ENCODE assay signal across 8 mouse cellular contexts in genomic region chr2:13384775-13385541, GRCm38 (mm10).
DNase-seq lines count a peak whose midpoint lies in the region; ATAC-seq and TF ChIP-seq lines count a peak whose summit lies in the region.

No protein-coding gene starts in this region.

- peak overlapping the region; percentile 66 for H3K27ac ChIP-seq in MEL (ENCODE audit: control insufficient read depth, low read depth, low read length)
- H3K27ac ChIP-seq in heart, embryonic 12.5 days (ENCODE audit: poor library complexity, severe bottlenecking), result peak overlapping the region; percentile 95

- H3K9me3 ChIP-seq in MEL (replicated peaks; ENCODE audit: insufficient read depth, low read length), result no peaks in the 10 kb centered on the region
- H3K9me3 ChIP-seq in heart, embryonic 12.5 days (replicated peaks), result no peaks in the 10 kb centered on the region

- TF ChIP-seq POLR2A in MEL (IDR thresholded peaks at IDR 0.05; ENCODE audit: control insufficient read depth in 1 of 2, insufficient read depth in 1 of 2, low read depth in 1 of 2, low read length in 2 of 2, poor library complexity in 1 of 2), result no peak

- H3K79me2 ChIP-seq in MEL (ENCODE audit: control insufficient read depth, insufficient read depth, low read length, poor library complexity), result no peaks in the 10 kb centered on the region

- peak overlapping the region; percentile 32 for H3K9ac ChIP-seq in MEL (ENCODE audit: control insufficient read depth, low read depth, low read length, poor library complexity, severe bottlenecking)
- H3K9ac ChIP-seq in heart, embryonic 12.5 days, result peak overlapping the region; percentile 6; the same call in 1 of the 2 replicates

- 13% methylated on average over 4 of the region's 4 CpGs for WGBS in heart, embryonic 12.5 days

- no peaks in the 10 kb centered on the region for H3K27me3 ChIP-seq in MEL (ENCODE audit: control insufficient read depth in 1 of 2, insufficient read depth in 2 of 2, low read length in 2 of 2)
- no peaks in the 10 kb centered on the region for H3K27me3 ChIP-seq in heart, embryonic 12.5 days (replicated peaks)

- H3K4me2 ChIP-seq in heart, embryonic 12.5 days, result peak overlapping the region; percentile 6; the same call in 1 of the 2 replicates

- peak; percentile 89 for ATAC-seq in heart, embryonic 12.5 days (ENCODE audit: insufficient number of reproducible peaks, low FRiP score)
- peak; percentile 85 for ATAC-seq in megakaryocyte progenitor cell, adult 5-6 weeks (replicated peaks; ENCODE audit: poor library complexity)
- ATAC-seq in frontal cortex, adult (ENCODE audit: low TSS enrichment), result no peak

- peaks cover 3 to 15% of the 10 kb centered on the region in 2 experiments for H3K4me1 ChIP-seq in MEL (ENCODE audit: control insufficient read depth in 1 of 2, insufficient read depth in 2 of 2, low read length in 2 of 2)
- peaks cover 31% of the 10 kb centered on the region for H3K4me1 ChIP-seq in heart, embryonic 12.5 days (replicated peaks)

- no peak for TF ChIP-seq RAD21 in MEL (IDR thresholded peaks at IDR 0.05; ENCODE audit: low read depth, low read length)

- peak; percentile 64 for DNase-seq in MEL (ENCODE audit: low read depth, low spot score)
- DNase-seq in embryo, embryonic 10 days (ENCODE audit: low spot score), result peak; percentile 34
- DNase-seq in kidney, postnatal 10 days, result peak; percentile 44
- DNase-seq in layer of hippocampus, adult 9-10 months (ENCODE audit: low spot score), result no peak
- no peak for DNase-seq in thymus, postnatal 0 days (ENCODE audit: low spot score)

- peak overlapping the region in 1 of 2 experiments; percentile 19; a peak in 1 of 4 replicates for H3K4me3 ChIP-seq in MEL (ENCODE audit: control insufficient read depth in 1 of 2, insufficient read depth in 1 of 2, low read depth in 2 of 2, low read length in 2 of 2)
- H3K4me3 ChIP-seq in heart, embryonic 12.5 days, result no peak overlapping the region

- TF ChIP-seq EP300 in MEL (IDR thresholded peaks at IDR 0.05; ENCODE audit: low read depth in 1 of 2, low read length in 2 of 2), result peak; percentile 83 to 84

- no peak for TF ChIP-seq CTCF in MEL (IDR thresholded peaks at IDR 0.05 in 2 of 3, conservative IDR thresholded peaks at IDR 0.05 in 1 of 3; ENCODE audit: control insufficient read depth in 1 of 3, insufficient read depth in 1 of 3, low read depth in 2 of 3, low read length in 3 of 3, poor library complexity in 1 of 3, severe bottlenecking in 1 of 3)

- peaks cover 0 to 15% of the 10 kb centered on the region in 2 experiments; a peak in 2 of 4 replicates for H3K36me3 ChIP-seq in MEL (ENCODE audit: control insufficient read depth in 1 of 2, insufficient read depth in 2 of 2, low read length in 2 of 2)
- no peaks in the 10 kb centered on the region for H3K36me3 ChIP-seq in heart, embryonic 12.5 days

TF ChIP-seq in MEL, 35 proteins besides CTCF, POLR2A, EP300 and RAD21:
- TF ChIP-seq JUND (IDR thresholded peaks at IDR 0.05; ENCODE audit: low read depth, low read length) (no peak), MYB (IDR thresholded peaks at IDR 0.05; ENCODE audit: low read depth, low read length) (no peak), ZNF384 (IDR thresholded peaks at IDR 0.05; ENCODE audit: low read depth, low read length) (no peak), RCOR1 (IDR thresholded peaks at IDR 0.05; ENCODE audit: low read depth, low read length) (peak; percentile 34; the same call in 1 of the 2 replicates), ZC3H11A (IDR thresholded peaks at IDR 0.05; ENCODE audit: low read depth, low read length) (no peak), GATA1 (IDR thresholded peaks at IDR 0.05; ENCODE audit: low read depth, low read length) (peak; percentile 90), ETS1 (IDR thresholded peaks at IDR 0.05; ENCODE audit: low read depth, low read length) (peak; percentile 68; the same call in 1 of the 2 replicates), TAL1 (IDR thresholded peaks at IDR 0.05; ENCODE audit: low read length) (peak; percentile 83), BHLHE40 (IDR thresholded peaks at IDR 0.05; ENCODE audit: borderline replicate concordance, low read depth, low read length) (peak; percentile 97), SIN3A (IDR thresholded peaks at IDR 0.05; ENCODE audit: low read length) (peak; percentile 67; the same call in 1 of the 2 replicates), MAX (IDR thresholded peaks at IDR 0.05; ENCODE audit: low read length) (no peak), MYC (IDR thresholded peaks at IDR 0.05; ENCODE audit: low read depth, low read length) (0 out of 2 replicates have a peak, but pooled peaks have one; percentile 50), TCF12 (IDR thresholded peaks at IDR 0.05; ENCODE audit: low read depth, low read length) (peak; percentile 91), E2F4 (IDR thresholded peaks at IDR 0.05; ENCODE audit: borderline replicate concordance, low read depth, low read length) (no peak)

Comparison
In these comparisons a context has a peak if more than half of its experiments do, and no peak if none do; other contexts are left out.
1. DNase-seq: peak in MEL (single experiment), embryo, embryonic 10 days (single experiment) and kidney, postnatal 10 days (single experiment); none in layer of hippocampus, adult 9-10 months (single experiment) and thymus, postnatal 0 days (single experiment).